Mouse (Mus musculus): ENCODE measurements at regions not wholly inside any gene's neighbourhood (a gene's known extent, or its start where the extent isn't known, plus 50 kb on each side); places are given as distances from the start of the nearest gene placed in this dataset.

GRCm38 (mm10) chr13:111373281-111373680 lies 116.6 kb downstream of the Gpbp1 start:
- no peaks in the 10 kb centered on the region for H3K4me1 ChIP-seq (ENCODE audit: insufficient read depth)
- WGBS (ENCODE audit: insufficient replicate concordance) = 73% methylated on average over 6 of the region's 6 CpGs
- H3K4me2 ChIP-seq (ENCODE audit: low read depth, low read length) = no peak overlapping the region
- no peak for TF ChIP-seq EP300 (IDR thresholded peaks at IDR 0.05; ENCODE audit: low read depth)
- no peak for TF ChIP-seq CTCF (IDR thresholded peaks at IDR 0.05; ENCODE audit: low read depth)
- DNase-seq (no peak), ATAC-seq (no peak)
- no peaks in the 10 kb centered on the region for H3K27me3 ChIP-seq (ENCODE audit: insufficient read depth, low read length)
- no peak overlapping the region for H3K4me3 ChIP-seq (ENCODE audit: low read depth, low read length)
- no peaks in the 10 kb centered on the region for H3K9me3 ChIP-seq (ENCODE audit: low read length)
- no peak overlapping the region for H3K27ac ChIP-seq (ENCODE audit: low read depth)
- H3K9ac ChIP-seq (replicated peaks) = no peak overlapping the region
- H3K36me3 ChIP-seq (replicated peaks; ENCODE audit: insufficient read depth, low read length) = no peaks in the 10 kb centered on the region

- WGBS (ENCODE audit: insufficient replicate concordance) = 71% methylated on average over 1 of the region's 1 CpGs
- Histone ChIP-seq H3K9ac (replicated peaks) (no peak overlapping the region), H3K36me3 (replicated peaks; ENCODE audit: insufficient read depth, low read length) (no peaks in the 10 kb centered on the region), H3K4me3 (ENCODE audit: low read depth, low read length) (no peak overlapping the region), H3K4me1 (ENCODE audit: insufficient read depth) (no peaks in the 10 kb centered on the region), H3K9me3 (ENCODE audit: low read length) (no peaks in the 10 kb centered on the region), H3K27me3 (ENCODE audit: insufficient read depth, low read length) (no peaks in the 10 kb centered on the region), H3K27ac (ENCODE audit: low read depth) (no peak overlapping the region), H3K4me2 (ENCODE audit: low read depth, low read length) (no peak overlapping the region)
- ATAC-seq = no peak
- DNase-seq = no peak
- no peak for TF ChIP-seq EP300 (IDR thresholded peaks at IDR 0.05; ENCODE audit: low read depth)
- TF ChIP-seq CTCF (IDR thresholded peaks at IDR 0.05; ENCODE audit: low read depth) = no peak
These were observed 116.1 kb downstream of the Gpbp1 start for GRCm38 (mm10) chr13:111373801-111374200.
